Mouse (Mus musculus): ENCODE measurements around the gene Kdm1b.

- TF ChIP-seq FLI1 (IDR thresholded peaks at IDR 0.05; ENCODE audit: low read length) (no peak), GATA1 (IDR thresholded peaks at IDR 0.05; ENCODE audit: borderline replicate concordance, low read length) (no peak)
These were observed 3.2 kb upstream of the Kdm1b start for GRCm38 (mm10) chr13:47040061-47040460.
